Mouse (Mus musculus): ENCODE measurements around the gene 4933402D24Rik. TPM values are rescaled to one million over a fixed set of nuclear protein-coding genes. Genes with fewer than 3 reads are reported as not detected.

4933402D24Rik gene
- total RNA-seq (2023): not detected in 4 replicates

DNA sequence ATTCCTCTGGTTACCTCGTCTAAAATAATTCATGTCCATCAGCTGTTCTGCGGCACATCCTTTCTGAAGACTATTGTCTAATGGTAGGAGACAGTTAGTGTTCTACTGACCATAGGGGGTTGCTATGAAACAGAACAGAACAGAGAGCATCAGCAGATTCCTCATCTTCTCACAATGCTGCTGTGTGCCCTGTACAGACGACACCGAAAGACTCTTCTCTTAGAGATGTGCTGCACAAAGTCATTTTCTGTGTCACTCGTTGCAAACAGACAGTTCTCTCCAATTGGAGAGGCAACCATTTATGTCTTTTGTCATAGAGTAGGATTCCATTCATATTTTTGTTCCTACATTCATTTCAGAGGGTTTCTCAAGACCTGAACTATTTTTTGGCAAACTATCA is at the start of gene 4933402D24Rik:
Gene 4933402D24Rik (minus strand): TSS at position 101 of the 400 bp plus-strand sequence.

DNA sequence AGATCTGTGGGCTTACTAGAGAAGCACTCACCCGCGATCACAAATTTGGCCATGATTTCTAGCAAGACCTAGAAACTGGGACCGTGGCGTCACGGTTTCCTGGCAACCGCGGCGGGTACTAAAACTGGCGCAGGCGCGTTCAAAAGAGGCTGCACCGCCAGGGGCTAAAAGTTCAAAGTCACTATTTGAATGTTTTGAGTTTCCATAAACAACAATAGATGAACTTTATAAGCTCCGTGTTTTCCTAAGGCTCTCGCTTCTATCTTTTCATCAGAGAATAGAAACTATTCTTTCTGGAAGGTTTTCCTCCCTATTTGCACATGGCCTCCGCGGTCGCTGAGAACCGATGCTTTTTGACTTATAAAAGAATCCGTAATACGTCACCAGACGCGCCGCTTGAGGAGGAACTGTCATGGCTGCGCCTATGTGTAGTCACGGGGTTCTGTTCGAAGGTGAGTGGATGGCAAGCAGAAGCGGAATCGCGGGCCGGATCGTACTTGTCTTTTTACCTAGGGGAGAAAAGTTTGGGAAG is 38.8 kb downstream of the 4933402D24Rik start, which contains the start of the genes Mdh1b and Fastkd2:
Gene Mdh1b (minus strand): TSS at position 79 of the 532 bp plus-strand sequence.
Gene Fastkd2 (plus strand): TSS at position 375 of the 532 bp plus-strand sequence.

Other genes with a start within 250 kb of the 4933402D24Rik start
- gene Gm39653, start 153.3 kb downstream of the 4933402D24Rik start, total RNA-seq (2023): not detected in 4 replicates
- not detected in 4 replicates for gene Dytn, start 82.3 kb downstream of the 4933402D24Rik start, total RNA-seq (2023)
- gene Mdh1b, start 38.9 kb downstream of the 4933402D24Rik start, total RNA-seq (2023): not detected in 4 replicates
- 36.8 to 47.7 TPM (median 43.3 TPM) in 4 replicates for gene Fastkd2, start 38.7 kb downstream of the 4933402D24Rik start, total RNA-seq (2023)

All from B cell, adult 62 days (primary cell).